Comparison of ENCODE assay signal across 31 mouse cellular contexts in the genomic region with DNA sequence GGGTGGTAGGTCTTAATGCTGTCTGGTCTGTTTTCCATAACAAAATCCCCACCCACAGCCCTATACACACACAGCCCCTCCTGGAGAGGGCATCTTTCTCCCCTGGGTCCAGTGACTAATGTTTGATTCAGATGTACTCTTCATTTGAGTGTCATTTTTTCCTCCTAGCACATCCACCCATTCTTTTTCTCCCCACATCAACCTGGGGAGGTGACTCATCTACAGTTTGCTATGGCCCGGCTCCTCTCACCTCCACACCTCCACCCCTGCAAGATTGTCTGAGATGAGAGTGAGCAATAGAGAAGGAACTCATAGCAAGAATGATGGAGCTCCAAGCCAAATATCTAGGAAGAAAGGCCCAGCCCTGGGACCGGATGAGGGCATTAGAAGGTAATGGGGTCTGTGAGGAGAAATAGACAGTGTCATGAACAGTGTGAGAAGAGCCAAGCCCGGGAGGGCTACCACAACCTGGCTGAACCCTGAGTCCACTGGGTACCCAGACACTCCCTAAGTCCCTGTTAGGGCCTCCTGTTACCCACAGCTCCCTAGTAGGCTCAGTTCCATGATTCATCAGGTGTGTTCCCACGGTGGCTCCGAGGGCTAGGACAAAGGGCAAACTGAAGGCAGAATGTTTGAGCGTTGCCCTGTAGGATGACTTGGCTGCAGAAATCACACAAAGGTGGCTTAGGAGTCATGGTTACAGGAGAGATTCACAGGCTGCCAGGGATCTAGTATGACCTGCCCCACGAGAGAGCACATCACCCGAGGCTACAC.
A peak's percentile ranks its signal among the peaks of the same experiment; 100 is the strongest.
DNase-seq lines count a peak whose midpoint lies in the region; ATAC-seq and TF ChIP-seq lines count a peak whose summit lies in the region.
"Had no signal": no experiment of that assay in that cellular context is flagged by ENCODE, and none has a peak within 500 bp of the region (broad histone marks: within the 10 kb centered on the region; RNA-seq: fewer than 3 reads in every experiment).

No protein-coding gene starts in this region.

- no peak for TF ChIP-seq CTCF in C2C12 (IDR thresholded peaks at IDR 0.05; ENCODE audit: control insufficient read depth, insufficient read depth, insufficient read length)

- no peak overlapping the region for H3ac ChIP-seq in C2C12 (ENCODE audit: control insufficient read depth, insufficient read length, low read depth)

- H3K79me2 ChIP-seq in C2C12 (ENCODE audit: control insufficient read depth, insufficient read depth): no peaks in the 10 kb centered on the region

- H3K9ac ChIP-seq in heart, embryonic 11.5 days (ENCODE audit: low read depth, low read length): no peak overlapping the region
- H3K9ac ChIP-seq: forebrain, embryonic 15.5 days; limb, embryonic 13.5 days; liver, embryonic 13.5 days; midbrain, embryonic 13.5 days; neural tube, embryonic 13.5 days; stomach, embryonic 15.5 days had no signal

- peak; percentile 46 for ATAC-seq in activated CD4-positive, CD25-positive, alpha-beta regulatory T cell, adult 4 months
- ATAC-seq in heart, embryonic 11.5 days (replicated peaks; ENCODE audit: insufficient number of reproducible peaks, low FRiP score, low TSS enrichment): no peak
- ATAC-seq: forebrain, embryonic 15.5 days; hindbrain, embryonic 16.5 days; midbrain, embryonic 13.5 days; Patski had no signal

- no peak overlapping the region for H3K27ac ChIP-seq in heart, embryonic 11.5 days (ENCODE audit: low read depth, low read length)
- H3K27ac ChIP-seq: forebrain, embryonic 15.5 days; hindbrain, embryonic 10.5 days; left cerebral cortex, adult 2 months; limb, embryonic 13.5 days; liver, embryonic 13.5 days; macrophage; midbrain, embryonic 13.5 days; neural tube, embryonic 13.5 days; stomach, embryonic 15.5 days had no signal

- no peaks in the 10 kb centered on the region for H3K79me3 ChIP-seq in C2C12 (ENCODE audit: low read depth)

- intact Hi-C loops in left cerebral cortex, postnatal 36 days (cut with DNase I): no loop called here

- H3K9me3 ChIP-seq in heart, embryonic 11.5 days (replicated peaks; ENCODE audit: control insufficient read depth, low read length): no peaks in the 10 kb centered on the region
- H3K9me3 ChIP-seq: forebrain, embryonic 15.5 days; hindbrain, embryonic 10.5 days; limb, embryonic 13.5 days; liver, embryonic 13.5 days; midbrain, embryonic 13.5 days; neural tube, embryonic 13.5 days; stomach, embryonic 15.5 days had no signal

- H3K4me3 ChIP-seq in C2C12 (ENCODE audit: insufficient read depth, poor library complexity, severe bottlenecking): no peak overlapping the region
- no peak overlapping the region for H3K4me3 ChIP-seq in heart, embryonic 11.5 days (ENCODE audit: low read depth, low read length)
- H3K4me3 ChIP-seq: forebrain, embryonic 15.5 days; hindbrain, embryonic 10.5 days; left cerebral cortex, adult 2 months; limb, embryonic 13.5 days; liver, embryonic 13.5 days; midbrain, embryonic 13.5 days; neural tube, embryonic 13.5 days; stomach, embryonic 15.5 days had no signal

- H3K27me3 ChIP-seq in C2C12 (ENCODE audit: control insufficient read depth, insufficient read depth, insufficient read length): no peaks in the 10 kb centered on the region
- no peaks in the 10 kb centered on the region for H3K27me3 ChIP-seq in heart, embryonic 11.5 days (ENCODE audit: control insufficient read depth, insufficient read depth, low read length)
- H3K27me3 ChIP-seq: forebrain, embryonic 15.5 days; limb, embryonic 13.5 days; liver, embryonic 13.5 days; midbrain, embryonic 13.5 days; neural tube, embryonic 13.5 days; Patski; stomach, embryonic 15.5 days had no signal

- H3K4me1 ChIP-seq in heart, embryonic 11.5 days (ENCODE audit: control insufficient read depth, insufficient read depth, low read length): no peaks in the 10 kb centered on the region
- H3K4me1 ChIP-seq: forebrain, embryonic 15.5 days; limb, embryonic 13.5 days; liver, embryonic 13.5 days; midbrain, embryonic 13.5 days; neural tube, embryonic 13.5 days; stomach, embryonic 15.5 days had no signal

- WGBS in large intestine, adult 2 months: 46% methylated on average over 8 of the region's 8 CpGs
- WGBS in heart, embryonic 11.5 days (ENCODE audit: insufficient replicate concordance): 84% methylated on average over 8 of the region's 8 CpGs

- no peak overlapping the region for H3K4me2 ChIP-seq in heart, embryonic 11.5 days
- H3K4me2 ChIP-seq: forebrain, embryonic 15.5 days; limb, embryonic 13.5 days; liver, embryonic 13.5 days; midbrain, embryonic 13.5 days; neural tube, embryonic 13.5 days; stomach, embryonic 15.5 days had no signal

- peak; percentile 43 for DNase-seq in right cerebral cortex, adult 18-20 months
- DNase-seq in right cerebral cortex, postnatal 4 days: no peak
- peak; percentile 19 for DNase-seq in large intestine, adult 2 months (ENCODE audit: low read depth, low spot score)
- DNase-seq in left cerebral cortex, postnatal 36 days (ENCODE audit: low spot score in 2 of 2): no peak
- DNase-seq: adrenal gland, adult 8-10 months; B cell, adult 2 months; cerebellum, adult 9-10 months; cerebellum, postnatal 36 days; gastrocnemius, postnatal 10 days; heart, postnatal 14 days; kidney, adult 11 months; kidney, postnatal 14 days; liver, embryonic 13.5 days; lung, adult 2 months; lung, postnatal 10 days; thymus, adult 18-20 months; thymus, postnatal 25 days had no signal

- H3K36me3 ChIP-seq in C2C12 (ENCODE audit: control insufficient read depth, insufficient read depth): no peaks in the 10 kb centered on the region
- no peaks in the 10 kb centered on the region for H3K36me3 ChIP-seq in heart, embryonic 11.5 days (ENCODE audit: control insufficient read depth, insufficient read depth, low read length)
- H3K36me3 ChIP-seq: forebrain, embryonic 15.5 days; G1E; hindbrain, embryonic 10.5 days; limb, embryonic 13.5 days; liver, embryonic 13.5 days; midbrain, embryonic 13.5 days; neural tube, embryonic 13.5 days; stomach, embryonic 15.5 days had no signal

TF ChIP-seq in C2C12, 6 proteins besides CTCF, POLR2A, EP300 and RAD21:
- peak; percentile 83 for TF ChIP-seq FOSL1 (IDR thresholded peaks at IDR 0.05; ENCODE audit: insufficient read depth, low read length, poor library complexity, severe bottlenecking)
- TF ChIP-seq MYOG (IDR thresholded peaks at IDR 0.05; ENCODE audit: control insufficient read depth, extremely low read depth, insufficient read length): no peak
- TF ChIP-seq MYOD1 (IDR thresholded peaks at IDR 0.05; ENCODE audit: control insufficient read depth, insufficient read length, low read depth): no peak
- TF ChIP-seq MAX (IDR thresholded peaks at IDR 0.05): peak; percentile 8
- TF ChIP-seq CEBPB (IDR thresholded peaks at IDR 0.05; ENCODE audit: low read depth): no peak
- TF ChIP-seq USF1 (IDR thresholded peaks at IDR 0.05; ENCODE audit: low read depth): no peak

Comparison
In these comparisons a context has a peak if more than half of its experiments do, and no peak if none do; other contexts are left out.
1. DNase-seq: peak in right cerebral cortex, adult 18-20 months (single experiment) and large intestine, adult 2 months (single experiment); none in right cerebral cortex, postnatal 4 days (single experiment) and left cerebral cortex, postnatal 36 days (0 of 2).